Mouse (Mus musculus) c-Kit-negative CD71-positive TER-119-positive erythroid progenitor cells, embryonic 14.5 days (primary cell): Measurements from ENCODE around the gene Olfr1352.
"Not testable (repeated sequence)": the region's sequence is repeated elsewhere in the genome, so short reads cannot be mapped to it uniquely, and the experiment has no call there.

Experiments used
- DNase-seq: peaks from one replicate; pipeline ENCODE4 v3.0.0-alpha.2; 2013; ENCODE audit warnings: low read depth, low spot score

The Olfr1352 gene

DNA sequence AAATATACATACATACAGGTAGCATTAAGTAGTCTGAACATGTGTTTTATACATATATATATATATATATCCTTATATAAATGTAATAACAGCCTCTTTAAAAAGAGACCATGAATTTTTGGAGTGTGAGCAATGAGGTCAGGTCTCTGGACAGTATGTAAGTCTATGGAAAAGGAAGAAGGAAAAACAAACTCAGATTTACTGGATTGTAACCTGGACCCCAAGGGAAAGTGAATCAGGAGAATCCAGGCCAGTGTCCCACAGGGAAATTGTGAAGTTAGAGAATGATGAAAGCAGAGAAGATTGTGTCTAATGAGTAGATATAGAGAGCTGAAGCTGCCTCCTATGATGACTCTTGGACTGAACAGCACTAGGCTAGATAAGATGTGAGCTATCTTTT lies at the start of gene Olfr1352:
Gene Olfr1352 (plus strand): TSS at position 301 of the 400 bp plus-strand sequence.
- no peak for DNase-seq

DNA sequence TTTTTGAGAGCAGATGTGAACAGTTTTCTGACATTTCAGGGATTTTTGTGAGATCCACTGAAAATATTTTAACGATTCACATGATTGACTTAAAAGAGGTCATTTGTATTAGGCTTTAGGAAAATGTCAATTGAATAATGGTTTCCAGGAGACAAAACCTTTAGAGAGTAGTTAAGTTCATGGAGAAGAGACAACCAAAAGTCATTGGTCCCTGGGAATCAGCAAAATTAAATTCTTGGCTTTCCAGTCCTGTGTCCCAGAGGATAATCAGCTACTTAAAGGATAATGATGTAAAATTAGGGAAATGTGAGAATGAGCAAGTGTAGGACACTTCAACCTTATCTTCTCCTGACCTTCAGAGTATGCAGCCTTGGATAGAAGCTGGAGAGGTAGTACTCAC lies 30.5 kb upstream of the Olfr1352 start, which contains the start of gene Olfr8:
Gene Olfr8 (plus strand): TSS at position 301 of the 400 bp plus-strand sequence.
- not testable (repeated sequence) for DNase-seq

DNA sequence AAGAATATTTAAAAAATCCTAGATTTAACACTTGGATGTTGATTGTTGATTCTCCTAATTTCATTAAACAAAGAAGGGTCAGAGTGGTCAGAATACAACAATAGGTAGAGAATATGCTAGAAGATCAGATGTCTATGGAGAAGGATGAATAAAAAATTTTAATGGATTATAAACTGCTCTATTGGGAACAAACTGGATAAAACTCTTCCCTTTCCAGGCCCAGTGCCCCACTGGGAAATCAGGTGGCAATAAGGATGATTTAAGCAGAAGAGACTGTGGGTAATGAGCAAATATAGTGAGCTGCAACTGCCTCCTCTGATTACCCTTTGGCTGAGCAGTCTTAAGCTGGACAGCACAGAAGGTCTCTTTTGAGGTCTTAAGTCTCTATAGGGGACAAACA lies 17.8 kb upstream of the Olfr1352 start, which contains the start of gene Olfr1353:
Gene Olfr1353 (plus strand): TSS at position 301 of the 400 bp plus-strand sequence.
- not testable (repeated sequence) for DNase-seq

DNA sequence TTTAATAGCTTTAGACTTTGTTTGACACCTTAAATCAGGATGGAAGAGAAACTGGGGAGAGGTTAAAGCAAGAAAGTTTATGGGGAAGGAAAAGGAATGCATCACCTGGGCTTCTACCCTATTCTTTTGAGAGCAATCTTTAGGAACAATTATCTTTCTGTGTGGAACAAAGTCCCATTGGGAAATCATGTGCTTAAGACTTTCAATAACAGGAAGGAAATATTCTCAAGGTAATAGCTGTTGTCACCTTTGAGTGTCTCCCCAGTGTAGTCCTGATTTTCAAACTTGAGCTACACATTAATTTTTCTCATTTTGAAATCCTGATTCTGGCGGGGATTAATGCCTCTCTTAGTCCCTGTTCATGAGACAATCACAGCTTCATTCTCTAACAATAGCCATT lies 31.3 kb downstream of the Olfr1352 start, which contains the start of gene Olfr1351:
Gene Olfr1351 (plus strand): TSS at position 301 of the 400 bp plus-strand sequence.
- DNase-seq, result no peak

DNA sequence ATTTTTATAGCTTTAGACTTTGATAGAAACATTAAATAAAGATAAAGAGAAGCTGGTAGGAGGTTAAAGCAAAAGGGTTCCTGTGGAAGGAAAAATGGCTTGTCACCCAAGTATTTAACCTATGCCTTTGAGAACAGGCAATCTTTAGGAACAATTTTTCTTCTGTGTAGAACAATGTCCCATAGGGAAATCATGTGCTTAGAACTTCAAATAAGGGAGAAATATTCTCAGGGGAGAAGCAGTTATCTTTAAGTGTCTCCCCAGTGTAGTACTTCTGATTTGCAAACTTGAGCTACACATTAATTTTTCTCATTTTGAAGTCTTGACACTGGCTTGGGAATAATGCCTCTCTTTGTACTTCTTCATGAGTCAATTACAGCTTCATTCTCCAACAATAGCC lies 47.6 kb downstream of the Olfr1352 start, which contains the start of gene Olfr57:
Gene Olfr57 (plus strand): TSS at position 301 of the 400 bp plus-strand sequence.
- no peak for DNase-seq
